Mouse (Mus musculus): Measurements from ENCODE around the gene Dicer1. TPM values are rescaled to one million over a fixed set of nuclear protein-coding genes. Genes with fewer than 3 reads are reported as not detected.
A peak's percentile ranks its signal among the peaks of the same experiment; 100 is the strongest.
"Not testable (repeated sequence)": the region's sequence is repeated elsewhere in the genome, so short reads cannot be mapped to it uniquely, and the experiment has no call there.

Dicer1 gene
- polyA plus RNA-seq, 1 experiment from 2014 or later = 39.1 TPM

GRCm38 (mm10) chr12:104737666-104738065 lies 14.1 kb downstream of the Dicer1 start:
- DNase-seq (ENCODE audit: low spot score) = no peak
- no peak overlapping the region for H3K27ac ChIP-seq
- peaks cover 25% of the 10 kb centered on the region for H3K36me3 ChIP-seq
- no peaks in the 10 kb centered on the region for H3K9me3 ChIP-seq
- 76% methylated on average over 10 of the region's 10 CpGs for WGBS
- peaks cover 89% of the 10 kb centered on the region for H3K4me1 ChIP-seq (replicated peaks)
- H3K4me3 ChIP-seq = no peak overlapping the region
- H3K27me3 ChIP-seq (ENCODE audit: insufficient read depth, poor library complexity, severe bottlenecking) = peaks cover 6% of the 10 kb centered on the region; the same call in 1 of the 2 replicates

- Histone ChIP-seq H3K4me1 (replicated peaks) (peaks cover 93% of the 10 kb centered on the region), H3K36me3 (peaks cover 32% of the 10 kb centered on the region), H3K9me3 (no peaks in the 10 kb centered on the region), H3K27me3 (ENCODE audit: insufficient read depth, poor library complexity, severe bottlenecking) (peaks cover 7% of the 10 kb centered on the region; the same call in 1 of the 2 replicates), H3K4me3 (no peak overlapping the region), H3K27ac (no peak overlapping the region)
- 45% methylated on average over 3 of the region's 3 CpGs for WGBS
- DNase-seq (ENCODE audit: low spot score) = no peak
These were observed 15.8 kb downstream of the Dicer1 start for GRCm38 (mm10) chr12:104735993-104736395.

- H3K4me1 ChIP-seq (replicated peaks) = peaks cover 72% of the 10 kb centered on the region
- no peak for DNase-seq (ENCODE audit: low spot score)
- H3K9me3 ChIP-seq = no peaks in the 10 kb centered on the region
- H3K27ac ChIP-seq = no peak overlapping the region
- no peak overlapping the region for H3K4me3 ChIP-seq
- peaks cover 15% of the 10 kb centered on the region; the same call in 1 of the 2 replicates for H3K27me3 ChIP-seq (ENCODE audit: insufficient read depth, poor library complexity, severe bottlenecking)
- H3K36me3 ChIP-seq = peaks cover 58% of the 10 kb centered on the region
These were observed 18.6 kb downstream of the Dicer1 start for GRCm38 (mm10) chr12:104733165-104733564.

GRCm38 (mm10) chr12:104731782-104732181 lies 20.0 kb downstream of the Dicer1 start:
- whole genome bisulfite sequencing = 26% methylated on average over 3 of the region's 3 CpGs
- H3K36me3 ChIP-seq = peaks cover 65% of the 10 kb centered on the region
- peak; percentile 48 for DNase-seq (ENCODE audit: low spot score)
- peaks cover 62% of the 10 kb centered on the region for H3K4me1 ChIP-seq (replicated peaks)
- no peaks in the 10 kb centered on the region for H3K9me3 ChIP-seq
- H3K27me3 ChIP-seq (ENCODE audit: insufficient read depth, poor library complexity, severe bottlenecking) = peaks cover 15% of the 10 kb centered on the region; the same call in 1 of the 2 replicates
- H3K27ac ChIP-seq = no peak overlapping the region
- no peak overlapping the region for H3K4me3 ChIP-seq

GRCm38 (mm10) chr12:104726436-104726835 lies 25.3 kb downstream of the Dicer1 start:
- WGBS = 77% methylated on average over 2 of the region's 2 CpGs
- peaks cover 96% of the 10 kb centered on the region for H3K36me3 ChIP-seq

GRCm38 (mm10) chr12:104722056-104722455 lies 29.7 kb downstream of the Dicer1 start:
- H3K4me3 ChIP-seq = no peak overlapping the region
- peaks cover 83% of the 10 kb centered on the region for H3K36me3 ChIP-seq
- H3K27me3 ChIP-seq (ENCODE audit: insufficient read depth, poor library complexity, severe bottlenecking) = no peaks in the 10 kb centered on the region
- no peaks in the 10 kb centered on the region for H3K4me1 ChIP-seq (replicated peaks)
- WGBS = 93% methylated on average over 10 of the region's 10 CpGs
- no peaks in the 10 kb centered on the region for H3K9me3 ChIP-seq
- no peak for DNase-seq (ENCODE audit: low spot score)
- no peak overlapping the region for H3K27ac ChIP-seq

More at GRCm38 (mm10) chr12:104726436-104726835, 25.3 kb downstream of the Dicer1 start:
- not testable (repeated sequence) for H3K9me3 ChIP-seq; H3K4me3 ChIP-seq; H3K27ac ChIP-seq; DNase-seq (ENCODE audit: low spot score); H3K4me1 ChIP-seq (replicated peaks); H3K27me3 ChIP-seq (ENCODE audit: insufficient read depth, poor library complexity, severe bottlenecking)

- Histone ChIP-seq H3K27me3 (ENCODE audit: insufficient read depth, poor library complexity, severe bottlenecking) (no peaks in the 10 kb centered on the region), H3K9me3 (no peaks in the 10 kb centered on the region), H3K36me3 (peaks cover 83% of the 10 kb centered on the region), H3K4me1 (replicated peaks) (no peaks in the 10 kb centered on the region), H3K4me3 (no peak overlapping the region), H3K27ac (no peak overlapping the region)
- 92% methylated on average over 3 of the region's 3 CpGs for WGBS
- no peak for DNase-seq (ENCODE audit: low spot score)
These were observed 30.7 kb downstream of the Dicer1 start for GRCm38 (mm10) chr12:104721011-104721410.

- H3K9me3 ChIP-seq = no peaks in the 10 kb centered on the region
- WGBS = 87% methylated on average over 5 of the region's 5 CpGs
- H3K4me3 ChIP-seq = no peak overlapping the region
- no peak overlapping the region for H3K27ac ChIP-seq
- peaks cover 85% of the 10 kb centered on the region for H3K36me3 ChIP-seq
- H3K4me1 ChIP-seq (replicated peaks) = no peaks in the 10 kb centered on the region
- no peaks in the 10 kb centered on the region for H3K27me3 ChIP-seq (ENCODE audit: insufficient read depth, poor library complexity, severe bottlenecking)
- no peak for DNase-seq (ENCODE audit: low spot score)
These were observed 32.8 kb downstream of the Dicer1 start for GRCm38 (mm10) chr12:104718956-104719355.

- Histone ChIP-seq H3K4me1 (replicated peaks) (no peaks in the 10 kb centered on the region), H3K4me3 (no peak overlapping the region), H3K27me3 (ENCODE audit: insufficient read depth, poor library complexity, severe bottlenecking) (no peaks in the 10 kb centered on the region), H3K36me3 (peaks cover 85% of the 10 kb centered on the region), H3K27ac (no peak overlapping the region), H3K9me3 (no peaks in the 10 kb centered on the region)
- 83% methylated on average over 5 of the region's 5 CpGs for WGBS
- DNase-seq (ENCODE audit: low spot score) = no peak
These were observed 35.3 kb downstream of the Dicer1 start for GRCm38 (mm10) chr12:104716409-104716808.

GRCm38 (mm10) chr12:104715453-104715852 lies 36.3 kb downstream of the Dicer1 start:
- no peak for DNase-seq (ENCODE audit: low spot score)
- WGBS = 89% methylated on average over 5 of the region's 5 CpGs
- Histone ChIP-seq H3K4me1 (replicated peaks) (no peaks in the 10 kb centered on the region), H3K9me3 (no peaks in the 10 kb centered on the region), H3K4me3 (no peak overlapping the region), H3K27ac (no peak overlapping the region), H3K36me3 (peaks cover 86% of the 10 kb centered on the region), H3K27me3 (ENCODE audit: insufficient read depth, poor library complexity, severe bottlenecking) (no peaks in the 10 kb centered on the region)

- no peaks in the 10 kb centered on the region for H3K27me3 ChIP-seq (ENCODE audit: insufficient read depth, poor library complexity, severe bottlenecking)
- no peak for DNase-seq (ENCODE audit: low spot score)
- WGBS = 65% methylated on average over 7 of the region's 7 CpGs
- peaks cover 91% of the 10 kb centered on the region for H3K36me3 ChIP-seq
- H3K4me3 ChIP-seq = no peak overlapping the region
- H3K9me3 ChIP-seq = no peaks in the 10 kb centered on the region
- no peak overlapping the region for H3K27ac ChIP-seq
- peaks cover 10% of the 10 kb centered on the region for H3K4me1 ChIP-seq (replicated peaks)
These were observed 51.5 kb downstream of the Dicer1 start for GRCm38 (mm10) chr12:104700266-104700665.

- Histone ChIP-seq H3K36me3 (peaks cover 92% of the 10 kb centered on the region), H3K27ac (peak overlapping the region; percentile 53; the same call in 1 of the 2 replicates), H3K27me3 (ENCODE audit: insufficient read depth, poor library complexity, severe bottlenecking) (no peaks in the 10 kb centered on the region), H3K4me3 (no peak overlapping the region), H3K9me3 (no peaks in the 10 kb centered on the region), H3K4me1 (replicated peaks) (peaks cover 10% of the 10 kb centered on the region)
- DNase-seq (ENCODE audit: low spot score) = peak; percentile 72
- 46% methylated on average over 8 of the region's 8 CpGs for WGBS
These were observed 52.0 kb downstream of the Dicer1 start for GRCm38 (mm10) chr12:104699753-104700152.

- WGBS = 98% methylated on average over 2 of the region's 2 CpGs
- H3K36me3 ChIP-seq = peaks cover 92% of the 10 kb centered on the region
- H3K27ac ChIP-seq = no peak overlapping the region
- no peak overlapping the region for H3K4me3 ChIP-seq
- H3K4me1 ChIP-seq (replicated peaks) = peaks cover 16% of the 10 kb centered on the region
- H3K9me3 ChIP-seq = no peaks in the 10 kb centered on the region
- DNase-seq (ENCODE audit: low spot score) = no peak
- no peaks in the 10 kb centered on the region for H3K27me3 ChIP-seq (ENCODE audit: insufficient read depth, poor library complexity, severe bottlenecking)
These were observed 56.2 kb downstream of the Dicer1 start for GRCm38 (mm10) chr12:104695514-104695913.

- H3K4me3 ChIP-seq = no peak overlapping the region
- no peaks in the 10 kb centered on the region for H3K27me3 ChIP-seq (ENCODE audit: insufficient read depth, poor library complexity, severe bottlenecking)
- peaks cover 8% of the 10 kb centered on the region; the same call in 1 of the 2 replicates for H3K4me1 ChIP-seq (replicated peaks)
- H3K27ac ChIP-seq = no peak overlapping the region
- H3K9me3 ChIP-seq = no peaks in the 10 kb centered on the region
- peaks cover 93% of the 10 kb centered on the region for H3K36me3 ChIP-seq
- no peak for DNase-seq (ENCODE audit: low spot score)
- whole genome bisulfite sequencing = 82% methylated on average over 12 of the region's 12 CpGs
These were observed 58.9 kb downstream of the Dicer1 start for GRCm38 (mm10) chr12:104692864-104693263.
